ENCODE assay signal across 19 mouse cellular contexts in genomic region chr17:5360759-5361158, GRCm38 (mm10). TPM values are rescaled to one million over a fixed set of nuclear protein-coding genes. Genes with fewer than 3 reads are reported as not detected.
DNase-seq lines count a peak whose midpoint lies in the region; ATAC-seq and TF ChIP-seq lines count a peak whose summit lies in the region.
"Had no signal": no experiment of that assay in that cellular context is flagged by ENCODE, and none has a peak within 500 bp of the region (broad histone marks: within the 10 kb centered on the region; RNA-seq: fewer than 3 reads in every experiment).

No protein-coding gene starts in this region.

- no peak overlapping the region for H3K9ac ChIP-seq in liver, adult 2 months (ENCODE audit: low read depth, low read length)
- no peak overlapping the region for H3K9ac ChIP-seq in liver, postnatal 0 days (replicated peaks)
- H3K9ac ChIP-seq: heart, embryonic 12.5 days; limb, embryonic 12.5 days; liver, embryonic 14.5 days had no signal

- H3K4me3 ChIP-seq in liver, adult 2 months (ENCODE audit: insufficient read depth, low read depth, low read length), result no peak overlapping the region
- no peak overlapping the region for H3K4me3 ChIP-seq in liver, postnatal 0 days (ENCODE audit: low read depth, low read length)
- H3K4me3 ChIP-seq: heart, embryonic 12.5 days; limb, embryonic 12.5 days had no signal

- H3K4me1 ChIP-seq in liver, adult 2 months (ENCODE audit: control insufficient read depth, insufficient read depth, low read length), result no peaks in the 10 kb centered on the region
- H3K4me1 ChIP-seq in liver, postnatal 0 days (ENCODE audit: insufficient read depth), result no peaks in the 10 kb centered on the region
- H3K4me1 ChIP-seq: heart, embryonic 12.5 days had no signal

- TF ChIP-seq POLR2A in liver, adult 2 months (IDR thresholded peaks at IDR 0.05; ENCODE audit: extremely low read depth, insufficient read depth, low read length), result no peak

- TF ChIP-seq EP300 in liver, postnatal 0 days (IDR thresholded peaks at IDR 0.05; ENCODE audit: low read depth), result no peak

- H3K79me2 ChIP-seq in liver, adult 2 months (ENCODE audit: control insufficient read depth, insufficient read depth, low read length), result no peaks in the 10 kb centered on the region

- TF ChIP-seq CTCF in liver, adult 2 months (IDR thresholded peaks at IDR 0.05; ENCODE audit: low read depth, low read length), result no peak
- TF ChIP-seq CTCF in liver, postnatal 0 days (IDR thresholded peaks at IDR 0.05; ENCODE audit: low read depth), result no peak

- H3K36me3 ChIP-seq in liver, adult 2 months (ENCODE audit: control insufficient read depth, insufficient read depth, low read length), result no peaks in the 10 kb centered on the region
- H3K36me3 ChIP-seq in liver, postnatal 0 days (replicated peaks; ENCODE audit: insufficient read depth, low read length), result no peaks in the 10 kb centered on the region
- H3K36me3 ChIP-seq: heart, embryonic 12.5 days; limb, embryonic 12.5 days had no signal

- H3K27ac ChIP-seq in liver, adult 2 months (replicated peaks; ENCODE audit: insufficient read depth, low read depth, low read length), result no peak overlapping the region
- no peak overlapping the region for H3K27ac ChIP-seq in liver, postnatal 0 days (ENCODE audit: low read depth)
- H3K27ac ChIP-seq: limb, embryonic 12.5 days; liver, embryonic 14.5 days had no signal

- no peak for ATAC-seq in liver, postnatal 0 days
- ATAC-seq in inflammation-experienced regulatory T-cells, adult 6 months, result no peak

- WGBS in liver, adult 2 months, result 62% methylated on average over 2 of the region's 2 CpGs
- 68% methylated on average over 2 of the region's 2 CpGs for WGBS in liver, postnatal 0 days (ENCODE audit: insufficient replicate concordance)

- no peak overlapping the region for H3K4me2 ChIP-seq in liver, postnatal 0 days (ENCODE audit: low read depth, low read length)
- H3K4me2 ChIP-seq: heart, embryonic 12.5 days; limb, embryonic 12.5 days had no signal

- peak; percentile 37 for DNase-seq in liver, adult 2 months (ENCODE audit: extremely low read depth, low read depth, low spot score)
- no peak for DNase-seq in liver, postnatal 0 days
- DNase-seq in adrenal gland, adult 2 months, result peak; percentile 90
- DNase-seq in kidney, adult 8-10 months, result peak; percentile 90 to 92
- peak; percentile 28 for DNase-seq in ovary, postnatal 14 days (ENCODE audit: low spot score)
- no peak for DNase-seq in thymus, postnatal 25 days
- DNase-seq: cerebellum, adult 9-11 months; gastrocnemius, postnatal 14 days; heart, postnatal 36 days; lung, postnatal 10 days; midbrain, embryonic 14.5 days; spleen, adult 18-20 months; thymus, postnatal 14 days had no signal

- no peaks in the 10 kb centered on the region for H3K27me3 ChIP-seq in liver, adult 2 months (ENCODE audit: control insufficient read depth, insufficient read depth, low read length)
- no peaks in the 10 kb centered on the region; the same call in 1 of the 2 replicates for H3K27me3 ChIP-seq in liver, postnatal 0 days (ENCODE audit: insufficient read depth, low read length)
- H3K27me3 ChIP-seq: heart, embryonic 12.5 days; limb, embryonic 12.5 days had no signal

- no peaks in the 10 kb centered on the region for H3K9me3 ChIP-seq in liver, postnatal 0 days (ENCODE audit: low read length)
- H3K9me3 ChIP-seq: limb, embryonic 12.5 days had no signal

RNA-seq across cellular contexts. Expression of gene Ldhal6b, which starts 57.8 kb away (rescaled TPM):
- 0.46 and 0.74 TPM in 2 replicates for total RNA-seq in liver, adult 2 months (2014; rRNA removed)
- polyA plus RNA-seq in liver, adult 2 months (2012; rRNA removed), result 0.32 TPM in 1 of 2 replicates, not detected in the other
- polyA plus RNA-seq in liver, postnatal 0 days (2015; fragmentation: Nextera tagmentation; extraction: Ambion mirVana), result not detected in 2 replicates
- total RNA-seq in adrenal gland, adult 2 months (2021), result under 1 TPM; 0.59 to 0.72 TPM
- polyA plus RNA-seq in adrenal gland, adult 2 months (2012; rRNA removed), result 0.11 and 0.50 TPM in 2 replicates
- polyA plus RNA-seq in inflammation-experienced regulatory T-cells, adult 6 months (2017; shearing (Covaris generic)), result not detected
- polyA plus RNA-seq: forebrain, embryonic 11.5 days; heart, embryonic 12.5 days; limb, embryonic 12.5 days; midbrain, embryonic 14.5 days; stomach, embryonic 14.5 days had no signal

Comparison
In these comparisons a context has a peak if more than half of its experiments do, and no peak if none do; other contexts are left out.
1. DNase-seq: peak in liver, adult 2 months (single experiment), adrenal gland, adult 2 months (single experiment), kidney, adult 8-10 months (2 of 2) and ovary, postnatal 14 days (single experiment); none in liver, postnatal 0 days (single experiment) and thymus, postnatal 25 days (single experiment).